Mouse (Mus musculus) CH12.LX (cell line): ENCODE results near the gene Atf1.

Experiments used
- CTCF ChIP-seq, 2 experiments: IDR thresholded peaks in 1 of 2; conservative IDR thresholded peaks in 1 of 2; 2 replicates each; pipeline ENCODE4 v1.5.1; 2011 to 2012; ENCODE audit warnings: low read depth in 2 of 2, low read length in 2 of 2, improper control_type of control experiment in 1 of 2, inconsistent platforms in 1 of 2, mild to moderate bottlenecking in 1 of 2, moderate library complexity in 1 of 2
- POLR2A ChIP-seq: IDR thresholded peaks from 2 replicates; pipeline ENCODE4 v1.6.1; 2011; ENCODE audit warnings: low read depth, mild to moderate bottlenecking, improper control_type of control experiment, low read length
- RAD21 ChIP-seq: IDR thresholded peaks from 2 replicates; pipeline ENCODE4 v1.6.1; 2011; ENCODE audit warnings: low read depth, mild to moderate bottlenecking, low read length, improper control_type of control experiment, moderate library complexity
- USF1 ChIP-seq: IDR thresholded peaks from 2 replicates; pipeline ENCODE4 v1.6.1; 2014; ENCODE audit warnings: low read depth, mild to moderate bottlenecking, inconsistent platforms, low read length, improper control_type of control experiment

DNA sequence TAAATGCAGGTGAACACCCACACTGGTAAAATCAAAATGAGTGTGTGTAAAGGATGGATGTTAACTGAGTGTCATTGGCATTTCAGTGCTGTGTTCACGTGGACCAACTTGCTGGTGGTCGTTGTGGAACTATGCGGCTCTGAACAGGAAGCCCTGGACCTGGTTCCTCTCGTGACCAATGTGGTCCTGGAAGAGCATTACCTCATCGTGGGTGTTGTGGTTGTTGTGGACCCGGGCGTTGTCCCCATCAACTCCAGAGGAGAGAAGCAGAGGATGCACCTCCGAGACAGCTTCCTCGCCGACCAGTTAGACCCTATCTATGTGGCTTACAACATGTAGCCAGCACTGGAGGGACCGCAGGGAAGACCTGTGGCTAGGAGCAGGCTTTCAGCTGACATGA, 12.5 kb upstream of the Atf1 start:
- TF ChIP-seq CTCF (conservative IDR thresholded peaks at IDR 0.05 in 1 of 2, IDR thresholded peaks at IDR 0.05 in 1 of 2; ENCODE audit: low read depth in 2 of 2, low read length in 2 of 2): no peak
- TF ChIP-seq RAD21: no peak
- TF ChIP-seq USF1: no peak
- TF ChIP-seq POLR2A: no peak
